Mouse (Mus musculus) WW6 (cell line): ENCODE data around the gene Dnah12.
"Not testable (repeated sequence)": the region's sequence is repeated elsewhere in the genome, so short reads cannot be mapped to it uniquely, and the experiment has no call there.

Experiments used
- DNase-seq: peaks from one replicate; pipeline ENCODE4 v3.0.0-alpha.2; 2013; ENCODE audit warnings: low read depth, low spot score

Dnah12 gene

DNA sequence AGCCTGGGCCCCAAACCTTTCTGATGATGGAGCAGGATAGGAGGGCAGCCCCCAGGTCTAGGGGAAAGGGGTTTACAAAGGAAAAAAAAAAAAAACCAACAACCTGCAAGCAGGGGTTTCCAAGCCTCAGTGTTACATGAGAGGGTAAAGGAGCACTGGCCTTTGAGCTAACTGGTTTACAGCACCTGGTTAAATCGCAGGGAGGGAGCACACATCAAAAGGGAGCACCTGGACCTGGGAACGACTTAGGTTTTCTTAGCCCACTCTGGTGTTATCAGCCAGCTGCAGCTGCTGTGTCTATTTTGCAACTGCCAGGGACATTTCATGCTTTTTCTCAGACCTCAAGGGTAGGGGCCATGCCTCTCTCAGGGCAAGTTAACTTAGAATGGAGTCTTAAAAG lies 26.6 kb downstream of the Dnah12 start:
- DNase-seq = not testable (repeated sequence)

DNA sequence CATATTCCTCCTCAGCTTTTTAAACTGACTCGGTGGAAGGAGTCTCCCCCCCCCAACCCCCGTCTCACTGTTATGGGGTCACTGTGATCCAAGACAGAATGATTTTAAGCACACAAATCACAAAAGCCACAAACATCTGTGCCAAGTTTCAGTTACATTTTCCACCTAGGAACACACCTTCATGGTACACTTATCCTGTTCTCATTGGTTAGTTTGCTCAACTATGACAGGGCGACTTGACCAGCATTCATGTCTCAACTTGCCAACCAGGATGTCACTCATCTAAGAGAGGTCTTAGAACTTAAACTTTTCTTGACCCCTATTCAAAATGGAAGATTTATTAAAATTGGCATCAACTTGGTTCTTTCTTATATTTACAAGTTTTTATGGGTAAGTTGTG lies 31.8 kb downstream of the Dnah12 start:
- no peak for DNase-seq

DNA sequence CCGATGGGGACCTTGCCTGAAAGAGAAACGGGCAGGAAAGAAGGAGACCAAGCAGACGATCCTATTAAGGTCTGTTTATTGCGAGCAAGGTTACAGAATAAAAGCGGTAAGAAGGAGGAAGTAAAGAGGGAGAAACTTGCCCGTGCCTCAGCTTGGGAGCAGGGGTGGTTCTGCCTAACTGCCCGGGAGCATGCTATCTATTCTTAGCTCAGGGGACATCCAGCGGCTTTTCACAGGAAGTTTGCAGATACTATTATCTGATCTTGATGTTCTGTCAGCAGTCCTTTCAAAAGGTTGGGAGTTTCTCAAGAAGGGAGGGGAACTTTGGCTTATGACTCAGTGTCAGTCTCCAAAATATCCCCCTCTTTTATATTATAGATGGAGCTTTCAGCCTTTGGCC lies 65.5 kb downstream of the Dnah12 start:
- no peak for DNase-seq

DNA sequence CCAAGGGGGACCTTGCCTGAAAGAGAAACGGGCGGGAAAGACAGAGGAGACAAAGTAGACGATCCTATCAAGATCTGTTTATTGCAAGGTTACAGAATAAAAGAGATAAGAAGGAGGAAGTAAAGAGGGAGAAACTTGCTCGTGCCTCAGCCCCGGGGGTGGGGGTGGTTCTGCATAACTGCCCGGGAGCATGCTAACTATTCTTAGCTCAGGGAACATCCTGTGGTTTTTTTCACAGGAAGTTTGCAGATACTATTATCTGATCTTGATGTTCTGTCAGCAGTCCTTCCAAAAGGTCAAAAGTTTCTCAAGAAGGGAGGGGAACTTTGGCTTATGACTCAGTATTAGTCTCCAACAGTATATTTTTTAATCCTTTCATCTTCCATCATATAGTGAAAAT lies 71.8 kb downstream of the Dnah12 start:
- DNase-seq = no peak

DNA sequence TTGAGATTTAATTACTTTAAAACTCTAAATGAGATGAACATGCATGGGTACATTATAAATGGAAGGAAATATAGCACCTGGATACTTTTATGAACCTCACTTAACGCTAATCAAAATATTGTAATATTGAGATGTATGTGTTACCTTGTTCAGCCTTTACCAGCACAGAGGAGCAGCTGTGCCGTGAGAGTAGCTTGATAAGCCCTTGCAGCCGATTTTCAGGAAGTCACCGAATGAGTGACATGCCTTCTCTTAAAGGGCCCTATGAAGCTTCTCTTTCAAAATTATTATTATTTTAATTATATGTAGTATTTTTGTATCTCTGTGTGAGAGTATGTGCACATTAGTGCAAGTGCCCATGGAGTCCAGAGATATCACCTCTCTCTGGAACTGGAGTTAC lies 75.1 kb downstream of the Dnah12 start:
- no peak for DNase-seq

DNA sequence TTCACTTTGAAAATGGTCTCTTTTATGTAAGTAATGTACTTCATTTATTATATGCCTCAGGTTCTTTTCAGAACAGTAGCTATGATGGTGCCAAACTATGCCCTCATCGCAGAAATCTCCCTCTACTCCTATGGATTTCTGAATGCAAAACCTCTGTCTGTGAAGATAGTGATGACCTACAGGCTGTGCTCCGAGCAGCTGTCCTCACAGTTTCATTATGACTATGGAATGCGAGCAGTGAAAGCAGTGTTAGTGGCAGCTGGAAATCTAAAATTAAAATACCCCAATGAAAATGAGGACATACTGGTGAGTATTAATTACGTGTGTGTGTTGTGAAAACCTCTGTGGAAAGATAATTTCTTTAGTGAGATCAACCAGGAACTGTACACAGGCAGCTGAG lies 80.5 kb downstream of the Dnah12 start:
- DNase-seq = no peak

DNA sequence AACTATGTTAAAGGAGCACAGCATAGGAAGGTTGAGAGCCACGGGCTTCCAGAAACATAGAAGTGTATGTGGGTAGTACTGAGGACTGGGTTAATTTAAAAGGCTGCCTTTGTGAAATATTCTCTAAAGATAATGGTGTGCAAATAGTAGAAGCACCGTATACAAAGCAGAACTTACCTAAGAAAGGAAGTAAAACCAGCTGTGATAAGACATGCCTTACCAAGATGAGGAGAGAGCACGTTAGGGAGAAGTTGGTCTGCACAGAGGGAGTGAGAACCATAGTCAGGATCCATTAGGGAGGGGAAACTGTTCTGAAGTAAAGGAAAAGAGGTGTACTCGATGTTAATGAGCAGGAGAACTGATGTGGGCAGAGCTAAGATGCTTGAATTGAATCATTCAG lies 90.7 kb downstream of the Dnah12 start:
- no peak for DNase-seq

DNA sequence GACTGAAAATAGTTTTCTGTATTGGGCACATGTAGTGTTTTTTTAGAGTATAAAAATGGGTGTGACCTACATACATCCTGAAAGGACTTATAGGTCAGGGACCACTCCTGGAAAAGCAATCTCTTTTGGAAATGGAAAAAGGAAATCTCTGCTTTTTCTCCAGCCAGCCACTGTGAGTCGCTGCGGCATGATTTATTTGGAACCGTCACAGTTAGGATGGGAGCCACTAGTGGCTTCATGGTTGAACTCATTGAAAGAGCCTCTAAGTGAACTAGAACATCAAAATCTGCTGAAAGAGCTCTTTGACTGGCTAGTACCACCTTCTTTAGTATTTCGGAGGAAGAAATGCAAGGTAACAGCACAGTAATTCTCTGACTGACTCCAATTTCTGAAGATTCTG lies 92.6 kb downstream of the Dnah12 start:
- no peak for DNase-seq

DNA sequence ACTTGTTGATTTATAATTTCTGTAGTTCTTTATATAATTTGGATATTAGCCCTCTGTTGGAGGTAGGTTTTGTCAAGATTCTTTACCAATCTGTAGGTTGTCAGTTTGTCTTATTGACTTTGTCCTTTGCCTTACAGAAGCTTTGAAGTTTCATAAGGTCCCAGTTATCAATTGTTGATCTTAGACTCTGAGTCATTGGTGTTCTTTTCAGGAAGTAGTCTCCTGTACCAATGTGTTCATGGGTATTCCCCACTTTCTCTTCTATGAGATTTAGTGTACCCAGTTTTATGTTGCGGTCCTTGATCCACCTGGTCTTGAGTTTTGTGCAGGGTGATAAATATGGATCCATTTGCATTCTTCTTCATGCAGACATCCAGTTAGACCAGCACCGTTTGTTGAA lies 101.4 kb downstream of the Dnah12 start:
- no peak for DNase-seq

DNA sequence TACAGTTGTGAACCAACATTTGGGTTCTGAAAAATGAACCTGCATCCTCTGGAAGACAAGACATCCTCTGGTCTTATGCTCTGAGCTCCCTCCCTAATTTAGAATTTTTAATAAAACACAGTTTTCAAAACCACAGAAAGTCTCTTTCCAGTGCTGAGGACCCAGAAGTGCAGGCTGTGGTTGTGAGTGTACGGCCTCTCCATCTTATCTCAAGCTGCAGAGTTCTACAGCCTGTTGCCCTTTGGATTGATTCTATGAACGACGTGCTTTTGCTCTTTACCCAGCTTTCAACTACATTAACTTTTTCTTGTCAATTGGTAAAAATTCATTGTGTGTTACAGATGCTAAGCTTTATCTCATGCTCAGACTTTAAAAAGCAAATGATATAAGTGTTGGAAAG lies 105.3 kb downstream of the Dnah12 start:
- DNase-seq = no peak

DNA sequence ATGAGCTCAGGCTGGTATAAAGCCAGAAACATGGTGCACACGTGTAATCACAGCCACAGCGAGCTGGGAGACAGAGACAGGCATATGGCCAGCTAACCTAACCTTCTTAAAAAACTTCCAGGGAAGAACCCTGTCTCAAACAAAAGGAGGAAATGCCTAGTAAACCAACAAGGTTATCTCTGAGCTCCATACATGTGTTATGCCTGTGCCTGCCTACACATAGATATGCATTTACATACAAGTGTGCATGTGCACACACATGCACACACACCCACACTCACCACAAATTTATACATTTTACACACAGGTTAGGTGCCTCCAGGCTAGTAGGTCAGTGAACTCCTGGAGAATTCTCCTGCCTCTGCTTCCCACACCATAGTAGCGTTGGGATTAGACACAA lies 106.2 kb downstream of the Dnah12 start:
- no peak for DNase-seq

DNA sequence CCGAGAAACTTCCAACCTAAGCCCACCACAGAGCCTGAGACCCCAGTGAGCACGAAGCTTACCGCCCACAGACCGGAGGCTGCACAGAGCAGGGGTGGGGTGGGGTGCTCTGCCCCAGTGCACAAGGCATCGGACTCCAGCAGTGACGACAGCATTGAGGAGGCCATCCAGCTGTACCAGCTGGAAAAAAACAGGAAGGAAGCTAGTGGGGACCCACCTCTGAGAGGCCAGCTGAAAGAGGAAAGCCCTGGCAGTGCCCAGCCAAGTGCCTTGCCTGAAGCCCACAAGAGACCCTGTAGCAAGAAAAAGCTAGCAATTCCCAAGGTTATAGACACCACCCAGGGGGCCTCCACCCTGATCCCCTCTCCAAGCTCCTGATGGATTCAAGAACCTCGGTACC lies 112.4 kb downstream of the Dnah12 start:
- no peak for DNase-seq

DNA sequence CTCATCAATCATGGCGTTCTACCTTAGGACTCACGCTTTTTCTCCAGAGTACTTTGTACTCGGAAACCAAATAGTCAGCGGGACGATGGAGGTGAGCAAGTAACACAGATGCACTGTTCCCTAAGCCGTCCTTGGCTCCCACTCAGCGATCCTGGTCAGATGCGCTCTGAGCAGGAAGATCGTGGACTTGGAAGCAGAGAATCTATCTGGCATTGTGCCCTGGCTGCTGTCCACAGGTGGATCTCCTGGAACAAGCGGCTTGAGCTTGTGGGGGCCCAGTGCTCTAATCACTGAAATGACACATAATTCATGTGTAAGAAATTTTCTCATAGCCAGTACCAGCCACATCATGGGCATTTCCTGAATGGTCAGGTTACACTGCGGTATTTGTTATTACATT lies 119.7 kb downstream of the Dnah12 start:
- DNase-seq = no peak

DNA sequence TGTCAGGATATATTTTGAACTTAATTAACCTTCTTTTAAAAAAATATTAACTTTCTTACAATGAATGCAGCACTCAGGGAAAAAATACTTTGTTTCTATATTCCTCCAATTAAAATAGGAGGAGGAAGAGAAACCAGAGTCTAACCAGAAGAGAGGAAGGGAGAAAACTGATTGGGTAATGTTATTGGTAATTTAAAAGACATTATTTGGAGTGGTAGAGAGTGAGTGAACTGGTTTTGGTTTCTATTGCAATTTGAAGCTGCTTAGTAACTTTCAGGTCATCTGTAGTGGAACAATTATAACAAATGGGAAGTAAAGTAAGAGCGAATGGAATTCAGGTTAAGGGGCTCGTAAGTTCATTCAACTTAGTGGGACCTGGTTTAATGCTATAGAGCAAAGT lies 120.8 kb downstream of the Dnah12 start:
- no peak for DNase-seq

DNA sequence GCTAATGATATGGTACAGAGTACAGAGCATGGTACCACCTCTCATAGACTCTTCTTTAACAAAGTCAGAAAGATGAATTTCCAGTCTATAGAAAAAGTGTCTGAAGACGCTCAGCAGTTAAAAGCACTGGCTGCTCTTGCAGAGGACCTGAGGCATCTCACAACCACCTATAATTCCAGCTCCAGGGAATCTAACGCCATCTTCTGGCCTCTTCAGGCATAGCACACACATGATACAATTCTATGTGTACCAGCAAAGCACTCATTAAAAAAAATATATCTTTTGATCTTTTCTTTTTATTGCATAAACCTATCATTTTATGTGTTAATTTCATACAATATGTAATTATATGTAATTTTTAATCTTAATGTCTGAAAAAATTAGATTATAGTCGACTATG lies 121.8 kb downstream of the Dnah12 start:
- DNase-seq = no peak

DNA sequence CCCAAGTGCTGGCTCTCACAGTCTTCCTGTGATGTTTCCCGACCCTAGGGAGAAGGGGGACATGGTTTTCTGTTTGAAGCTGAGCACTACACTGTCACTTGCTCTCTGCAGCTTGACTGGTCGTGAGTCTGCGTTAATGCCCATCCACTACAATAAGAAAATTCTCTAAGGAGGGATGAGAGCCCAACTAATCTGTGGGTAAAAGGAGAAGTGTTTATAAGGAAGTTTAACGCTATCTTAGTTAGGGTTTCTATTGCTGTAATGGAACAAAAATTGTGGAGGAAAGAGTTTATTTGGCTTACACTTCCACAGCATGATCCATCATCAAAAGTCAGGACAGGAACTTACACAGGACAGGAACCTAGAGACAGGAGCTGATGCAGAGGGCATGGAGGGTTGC lies 123.7 kb downstream of the Dnah12 start:
- DNase-seq = no peak

DNA sequence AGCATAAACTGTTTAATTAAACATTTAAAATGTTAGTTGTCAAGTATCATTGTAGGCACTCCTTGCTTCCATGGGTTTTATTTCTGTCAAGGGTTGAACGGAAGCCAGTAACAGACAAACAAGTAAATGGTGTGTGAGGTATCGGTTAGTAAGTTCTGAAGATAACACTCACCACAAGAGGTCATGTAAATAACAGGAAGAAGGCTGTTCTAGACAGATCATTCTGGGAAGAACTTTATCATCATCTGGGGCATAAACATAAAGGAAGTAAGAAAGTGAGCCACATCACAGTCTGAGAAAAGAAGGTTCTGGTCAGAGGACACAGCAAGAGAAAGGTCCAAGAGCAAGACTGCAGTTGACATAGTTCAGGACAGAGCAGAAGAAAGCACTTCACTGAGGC lies 132.9 kb downstream of the Dnah12 start:
- no peak for DNase-seq

DNA sequence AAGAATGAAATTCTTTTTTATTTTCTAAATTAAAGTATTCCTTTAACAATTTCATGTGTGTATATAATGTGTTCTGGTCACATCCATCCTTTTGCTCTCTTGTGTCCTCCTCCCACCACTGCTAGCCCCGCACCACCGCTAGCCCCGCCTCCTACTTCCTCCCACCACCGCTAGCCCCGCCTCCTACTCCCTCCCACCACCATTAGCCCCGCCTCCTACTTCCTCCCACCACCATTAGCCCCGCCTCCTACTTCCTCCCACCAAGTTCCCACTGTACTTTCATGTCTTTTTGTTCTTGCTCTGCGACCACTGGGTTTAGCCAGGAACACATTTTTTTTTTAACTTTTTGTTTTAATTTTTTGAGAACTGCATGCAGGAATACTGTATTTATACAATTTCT lies 160.0 kb downstream of the Dnah12 start:
- DNase-seq = no peak

DNA sequence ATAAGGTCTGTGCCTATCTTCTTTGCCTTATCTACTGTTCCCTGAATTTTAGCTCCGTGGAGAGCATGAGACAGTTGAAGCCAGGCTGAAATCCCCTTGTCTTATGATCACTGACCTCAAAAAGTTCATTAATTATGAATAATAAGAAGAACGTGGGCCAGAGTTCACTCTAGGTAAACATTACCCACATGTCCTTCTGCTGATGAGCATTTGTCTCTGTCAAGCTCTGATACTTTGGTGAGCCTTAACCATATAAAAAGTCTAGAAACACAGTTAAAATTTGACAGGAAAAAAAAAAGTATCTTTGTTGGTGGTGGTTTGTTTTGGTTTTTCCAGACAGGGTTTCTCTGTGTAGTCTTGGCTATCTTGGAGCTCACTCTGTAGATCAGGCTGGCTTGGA lies 161.0 kb downstream of the Dnah12 start:
- DNase-seq = no peak

DNA sequence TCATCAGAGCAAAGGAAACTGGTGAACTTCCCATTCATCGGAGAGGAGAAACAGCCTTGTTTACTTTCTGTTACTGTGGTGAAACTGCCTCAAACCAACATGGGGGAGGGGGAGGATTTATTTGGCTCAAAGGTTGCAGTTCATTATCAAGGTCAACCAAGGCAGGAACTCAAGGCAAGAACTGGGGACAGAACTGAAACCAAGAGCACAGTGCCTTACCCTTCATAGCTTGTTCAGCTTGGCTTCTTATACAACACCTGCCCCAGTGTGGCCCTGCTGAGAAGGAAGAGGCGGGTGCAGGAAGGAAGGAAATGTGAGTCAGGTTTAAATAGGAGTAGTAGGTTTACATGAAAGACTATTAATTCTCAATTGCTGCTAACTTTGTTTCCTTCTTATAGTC lies 165.3 kb downstream of the Dnah12 start:
- DNase-seq = no peak

DNA sequence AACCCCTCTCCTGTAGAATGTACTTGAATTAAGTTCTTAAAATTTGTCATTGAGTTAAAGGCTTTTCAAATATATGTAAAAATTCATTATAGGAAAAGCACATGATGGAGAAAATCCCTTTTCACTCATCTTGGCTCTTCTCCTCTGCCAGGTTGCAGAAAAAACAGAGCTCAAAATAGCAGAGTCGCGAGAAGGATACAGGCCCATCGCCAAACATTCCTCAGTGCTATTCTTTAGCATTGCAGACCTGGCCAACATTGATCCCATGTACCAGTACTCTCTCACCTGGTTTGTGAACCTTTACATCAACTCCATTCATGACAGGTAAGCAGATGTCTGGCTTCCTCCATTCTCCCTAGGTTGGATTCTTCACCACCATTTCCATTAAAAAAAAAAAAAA lies 165.9 kb downstream of the Dnah12 start:
- no peak for DNase-seq

DNA sequence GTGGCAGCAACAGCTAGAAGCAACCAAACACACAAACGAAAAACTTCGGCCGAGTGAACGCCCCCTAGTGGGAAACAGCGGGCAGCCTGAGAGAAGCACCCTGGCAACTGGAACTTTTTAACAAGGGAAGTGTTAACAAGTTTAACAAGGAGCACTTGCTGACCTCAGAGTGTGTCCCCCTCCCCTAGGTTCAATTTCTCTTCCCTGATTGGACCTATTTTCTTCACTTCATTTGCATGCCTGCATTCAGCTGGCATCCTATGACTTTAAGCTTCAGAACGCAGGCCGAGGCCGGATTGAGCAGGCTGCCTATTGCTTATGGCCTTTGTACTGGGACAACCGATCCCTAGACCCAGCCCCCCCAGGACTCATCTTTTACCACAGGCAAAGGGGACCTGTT lies 174.3 kb downstream of the Dnah12 start:
- peak; percentile 66 for DNase-seq

DNA sequence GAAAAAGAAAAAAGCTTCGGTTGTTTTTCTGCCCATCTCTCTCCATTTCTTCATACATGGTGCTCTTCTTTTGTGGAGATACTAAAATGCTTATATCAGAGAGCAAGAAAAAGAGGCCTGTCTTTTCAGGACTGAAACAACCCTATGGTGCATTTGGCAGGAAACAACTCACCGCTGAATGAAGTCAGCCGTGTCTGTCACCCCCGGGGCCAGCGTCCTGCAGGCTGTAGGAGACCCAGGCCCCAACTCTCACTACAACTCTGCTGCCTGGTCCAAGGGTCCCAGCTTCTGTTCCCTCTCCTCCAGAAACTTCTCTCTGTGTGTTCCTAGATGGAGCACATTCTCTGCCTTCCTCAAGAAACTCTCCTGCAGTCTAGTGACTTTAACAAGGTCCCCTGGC lies 175.2 kb downstream of the Dnah12 start:
- DNase-seq = no peak

DNA sequence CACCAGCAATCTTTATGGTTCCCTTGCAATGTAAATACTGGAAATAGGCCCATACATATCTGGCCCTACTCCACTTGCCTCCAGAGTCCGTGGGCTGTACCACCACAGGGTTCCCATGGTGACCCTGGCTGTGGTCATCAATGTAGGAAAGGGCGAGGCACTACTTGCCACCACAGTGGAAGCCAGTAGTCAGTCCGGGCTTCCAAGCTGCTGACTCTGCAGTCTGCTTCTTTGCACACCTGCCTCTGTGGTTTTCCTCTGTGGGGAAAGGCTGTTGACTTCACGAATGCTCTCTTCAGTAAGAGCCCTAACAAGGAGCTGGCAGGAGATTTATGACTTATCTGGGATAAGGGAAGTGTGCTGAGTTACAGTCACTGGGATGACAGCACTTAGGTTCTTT lies 185.7 kb downstream of the Dnah12 start:
- no peak for DNase-seq

DNA sequence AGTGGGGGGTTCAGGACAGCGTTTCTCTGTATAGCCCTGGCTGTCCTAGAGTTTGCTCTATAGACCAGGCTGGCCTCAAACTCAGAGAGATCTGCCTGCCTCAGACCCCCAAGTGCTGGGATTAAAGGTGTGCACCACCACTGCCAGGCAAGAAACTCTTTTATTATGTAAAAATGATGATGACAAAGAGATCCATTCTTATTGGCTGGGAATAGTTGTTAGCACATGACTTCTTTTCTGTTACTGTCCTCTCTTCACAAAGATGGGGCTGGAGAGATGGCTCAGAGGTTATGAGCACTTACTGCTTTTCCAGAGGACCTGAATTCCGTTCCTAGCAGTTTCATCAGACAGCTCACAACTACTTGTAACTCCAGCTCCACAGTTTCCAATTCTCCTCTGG lies 186.9 kb downstream of the Dnah12 start:
- DNase-seq = no peak
